Mouse (Mus musculus) spleen, adult 12 weeks (tissue): ENCODE data around the gene Pym1.

Source experiments
- DNase-seq: peaks from one replicate; pipeline ENCODE4 v3.0.0; 2022; ENCODE audit warnings: low spot score

Pym1 gene

GRCm38 (mm10) chr10:128744680-128745601 is 2.7 kb upstream of the Pym1 start, which contains the start of gene Dgka:
Gene Dgka, minus strand, starts transcription at chr10:128744855.
- no peak for DNase-seq

GRCm38 (mm10) chr10:128745946-128746613 is 1.6 kb upstream of the Pym1 start:
- DNase-seq = no peak

GRCm38 (mm10) chr10:128746972-128747645 is 580 bp upstream of the Pym1 start:
- DNase-seq = no peak

GRCm38 (mm10) chr10:128748252-128748864 is 669 bp downstream of the Pym1 start:
- peak; percentile 62 for DNase-seq

- DNase-seq = no peak
These were observed 25.2 kb downstream of the Pym1 start for GRCm38 (mm10) chr10:128772895-128773294.

GRCm38 (mm10) chr10:128773685-128774084 is 26.0 kb downstream of the Pym1 start:
- no peak for DNase-seq

- DNase-seq = no peak
These were observed 30.8 kb downstream of the Pym1 start for GRCm38 (mm10) chr10:128778441-128778840.

GRCm38 (mm10) chr10:128779011-128779795 is 31.5 kb downstream of the Pym1 start:
- no peak for DNase-seq

GRCm38 (mm10) chr10:128780200-128780599 is 32.5 kb downstream of the Pym1 start:
- DNase-seq = no peak

- no peak for DNase-seq
These were observed 42.9 kb downstream of the Pym1 start, which contains the start of gene Mmp19 for GRCm38 (mm10) chr10:128790398-128791124. Gene Mmp19, plus strand, starts transcription at chr10:128790910.

GRCm38 (mm10) chr10:128792041-128792440 is 44.4 kb downstream of the Pym1 start:
- no peak for DNase-seq

GRCm38 (mm10) chr10:128793258-128793657 is 45.6 kb downstream of the Pym1 start:
- DNase-seq = no peak

GRCm38 (mm10) chr10:128794391-128794790 is 46.7 kb downstream of the Pym1 start:
- DNase-seq = no peak

- DNase-seq = no peak
These were observed 47.9 kb downstream of the Pym1 start for GRCm38 (mm10) chr10:128795581-128795980.

- DNase-seq = no peak
These were observed 51.0 kb downstream of the Pym1 start for GRCm38 (mm10) chr10:128798676-128799075.

GRCm38 (mm10) chr10:128801981-128802495 is 54.3 kb downstream of the Pym1 start:
- DNase-seq = no peak

GRCm38 (mm10) chr10:128802956-128803355 is 55.3 kb downstream of the Pym1 start:
- no peak for DNase-seq

- DNase-seq = no peak
These were observed 55.7 kb downstream of the Pym1 start for GRCm38 (mm10) chr10:128803361-128803760.

GRCm38 (mm10) chr10:128803771-128804270 is 56.1 kb downstream of the Pym1 start, which contains the start of gene Dnajc14:
Gene Dnajc14, plus strand, starts transcription at chr10:128804062.
- DNase-seq = no peak
